Mouse (Mus musculus): ENCODE results near the gene Tubgcp2. TPM values are rescaled to one million over a fixed set of nuclear protein-coding genes. Genes with fewer than 3 reads are reported as not detected.

The Tubgcp2 gene
- polyA plus RNA-seq, 1 experiment from 2014 or later = 46.2 TPM

DNA sequence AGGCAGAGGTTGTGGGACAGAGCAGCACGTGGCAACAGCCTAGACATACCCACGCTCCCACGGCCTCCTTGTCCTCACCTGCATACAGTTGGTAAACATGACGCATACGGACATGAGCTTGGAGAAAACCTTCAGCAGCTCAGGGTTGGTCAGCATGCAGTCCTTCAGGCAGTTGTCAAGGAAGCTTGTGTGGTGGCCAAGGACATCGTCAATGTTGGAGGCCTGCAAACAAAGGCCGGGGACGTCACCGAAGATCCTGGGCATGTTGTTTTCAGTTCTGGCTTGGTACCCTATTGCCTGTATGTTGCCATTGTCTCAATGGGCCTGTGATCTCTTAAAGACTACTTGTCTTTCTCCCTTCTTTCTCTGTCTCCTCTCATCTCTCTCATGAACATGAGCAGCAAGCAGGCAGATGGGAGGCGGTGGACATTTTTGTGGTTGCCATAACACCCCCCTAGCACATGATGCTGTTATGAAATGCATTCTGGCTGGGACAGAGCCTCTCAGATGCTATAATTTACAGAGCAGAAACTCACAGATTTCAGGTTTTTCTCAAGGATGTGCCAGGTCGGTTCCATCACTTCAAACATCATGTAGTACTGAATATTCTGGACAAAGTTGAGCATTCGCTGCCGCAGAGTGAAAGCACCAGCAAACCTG is 37.6 kb downstream of the Tubgcp2 start:
- Histone ChIP-seq H3K4me2 (ENCODE audit: low read depth, low read length) (no peak overlapping the region), H3K9ac (ENCODE audit: low read depth, low read length) (no peak overlapping the region), H3K27ac (replicated peaks; ENCODE audit: low read depth, low read length) (no peak overlapping the region), H3K27me3 (replicated peaks; ENCODE audit: control insufficient read depth, insufficient read depth, low read length) (no peaks in the 10 kb centered on the region), H3K9me3 (ENCODE audit: control insufficient read depth, low read length) (no peaks in the 10 kb centered on the region), H3K36me3 (ENCODE audit: control insufficient read depth, insufficient read depth, low read length) (peaks cover 80% of the 10 kb centered on the region), H3K4me3 (ENCODE audit: low read depth, low read length) (no peak overlapping the region), H3K4me1 (ENCODE audit: control insufficient read depth, insufficient read depth, low read length) (no peaks in the 10 kb centered on the region)
- ATAC-seq (ENCODE audit: low read depth) (no peak), DNase-seq (ENCODE audit: low spot score) (no peak)
- 93% methylated on average over 13 of the region's 13 CpGs for WGBS

DNA sequence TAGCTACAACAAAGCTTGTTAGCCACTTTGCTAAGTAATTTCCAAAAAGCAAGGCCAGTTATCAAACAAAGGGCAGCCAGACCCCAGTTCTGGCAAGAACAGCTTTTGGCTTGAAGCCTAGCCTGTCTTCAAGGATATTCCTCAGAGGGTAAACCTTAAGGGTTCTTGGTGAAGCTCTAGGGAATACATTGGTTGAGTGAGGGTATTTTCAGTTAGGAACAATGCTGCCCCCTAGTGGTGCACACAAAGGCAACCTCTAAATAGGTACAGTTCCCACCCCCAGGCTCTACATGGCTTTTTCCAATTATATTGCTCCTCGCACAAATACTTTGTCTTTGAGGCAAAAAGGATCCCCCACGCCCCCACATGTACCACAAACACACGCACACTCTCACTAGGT is 41.8 kb downstream of the Tubgcp2 start:
- no peaks in the 10 kb centered on the region for H3K4me1 ChIP-seq (ENCODE audit: control insufficient read depth, insufficient read depth, low read length)
- no peak overlapping the region for H3K9ac ChIP-seq (ENCODE audit: low read depth, low read length)
- no peak overlapping the region for H3K4me2 ChIP-seq (ENCODE audit: low read depth, low read length)
- DNase-seq (ENCODE audit: low spot score) (peak; percentile 77), ATAC-seq (ENCODE audit: low read depth) (no peak)
- no peaks in the 10 kb centered on the region for H3K27me3 ChIP-seq (replicated peaks; ENCODE audit: control insufficient read depth, insufficient read depth, low read length)
- H3K27ac ChIP-seq (replicated peaks; ENCODE audit: low read depth, low read length) = no peak overlapping the region
- H3K9me3 ChIP-seq (ENCODE audit: control insufficient read depth, low read length) = no peaks in the 10 kb centered on the region
- no peak overlapping the region for H3K4me3 ChIP-seq (ENCODE audit: low read depth, low read length)
- peaks cover 44% of the 10 kb centered on the region for H3K36me3 ChIP-seq (ENCODE audit: control insufficient read depth, insufficient read depth, low read length)
- WGBS = 33% methylated on average over 3 of the region's 3 CpGs

DNA sequence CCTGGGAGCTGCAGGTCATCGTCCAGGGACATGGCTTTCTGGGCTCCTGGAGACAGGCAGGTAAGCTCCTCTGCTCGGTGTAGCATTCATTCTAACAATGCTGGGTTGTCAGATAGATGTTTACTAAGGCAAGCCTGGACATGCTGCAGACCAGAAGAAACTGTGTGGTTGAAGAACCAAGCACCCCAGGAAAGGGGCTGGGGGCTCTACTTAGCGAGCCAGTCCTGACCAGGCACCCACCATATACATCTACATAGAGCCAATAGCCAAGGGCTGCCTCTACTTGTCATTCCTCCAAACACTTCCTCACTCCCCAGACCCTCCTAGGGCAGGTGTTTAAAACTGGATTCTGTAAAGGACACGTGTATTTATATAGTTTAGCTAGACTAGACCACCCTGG is 42.3 kb downstream of the Tubgcp2 start:
- 68% methylated on average over 4 of the region's 4 CpGs for WGBS

DNA sequence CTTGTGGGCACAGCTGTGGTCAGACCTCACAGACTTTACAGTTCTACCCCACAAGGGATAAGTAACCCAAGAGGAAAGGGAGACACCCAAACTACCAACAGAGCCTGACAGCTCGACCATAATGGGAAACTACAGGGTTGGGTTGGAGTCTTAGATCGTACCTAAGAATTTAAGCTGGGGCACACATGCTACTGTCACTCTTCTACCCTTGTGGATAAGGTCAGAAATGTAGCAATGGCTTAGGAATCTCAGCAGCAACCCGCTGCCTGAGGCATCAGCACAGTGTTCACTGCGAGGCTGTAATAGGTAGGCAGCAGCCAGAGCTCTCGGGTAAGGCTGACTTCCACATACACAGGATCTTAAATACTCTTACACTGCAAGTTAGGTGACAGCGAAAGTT is 42.9 kb downstream of the Tubgcp2 start:
- ATAC-seq (ENCODE audit: low read depth) (peak; percentile 19; the same call in 1 of the 2 replicates), DNase-seq (ENCODE audit: low spot score) (no peak)
- WGBS = 86% methylated on average over 6 of the region's 6 CpGs
- Histone ChIP-seq H3K9me3 (ENCODE audit: control insufficient read depth, low read length) (no peaks in the 10 kb centered on the region), H3K9ac (ENCODE audit: low read depth, low read length) (no peak overlapping the region), H3K27me3 (replicated peaks; ENCODE audit: control insufficient read depth, insufficient read depth, low read length) (no peaks in the 10 kb centered on the region), H3K27ac (replicated peaks; ENCODE audit: low read depth, low read length) (no peak overlapping the region), H3K4me3 (ENCODE audit: low read depth, low read length) (no peak overlapping the region), H3K4me2 (ENCODE audit: low read depth, low read length) (no peak overlapping the region), H3K4me1 (ENCODE audit: control insufficient read depth, insufficient read depth, low read length) (no peaks in the 10 kb centered on the region), H3K36me3 (ENCODE audit: control insufficient read depth, insufficient read depth, low read length) (peaks cover 33% of the 10 kb centered on the region)

More for the DNA sequence above, 42.3 kb downstream of the Tubgcp2 start:
- H3K36me3 ChIP-seq (ENCODE audit: control insufficient read depth, insufficient read depth, low read length) = peaks cover 40% of the 10 kb centered on the region
- no peak for ATAC-seq (ENCODE audit: low read depth)
- H3K9me3 ChIP-seq (ENCODE audit: control insufficient read depth, low read length) = no peaks in the 10 kb centered on the region
- no peak overlapping the region for H3K4me3 ChIP-seq (ENCODE audit: low read depth, low read length)
- H3K9ac ChIP-seq (ENCODE audit: low read depth, low read length) = no peak overlapping the region
- DNase-seq (ENCODE audit: low spot score) = no peak
- H3K4me1 ChIP-seq (ENCODE audit: control insufficient read depth, insufficient read depth, low read length) = no peaks in the 10 kb centered on the region
- H3K4me2 ChIP-seq (ENCODE audit: low read depth, low read length) = no peak overlapping the region
- no peak overlapping the region for H3K27ac ChIP-seq (replicated peaks; ENCODE audit: low read depth, low read length)
- H3K27me3 ChIP-seq (replicated peaks; ENCODE audit: control insufficient read depth, insufficient read depth, low read length) = no peaks in the 10 kb centered on the region

DNA sequence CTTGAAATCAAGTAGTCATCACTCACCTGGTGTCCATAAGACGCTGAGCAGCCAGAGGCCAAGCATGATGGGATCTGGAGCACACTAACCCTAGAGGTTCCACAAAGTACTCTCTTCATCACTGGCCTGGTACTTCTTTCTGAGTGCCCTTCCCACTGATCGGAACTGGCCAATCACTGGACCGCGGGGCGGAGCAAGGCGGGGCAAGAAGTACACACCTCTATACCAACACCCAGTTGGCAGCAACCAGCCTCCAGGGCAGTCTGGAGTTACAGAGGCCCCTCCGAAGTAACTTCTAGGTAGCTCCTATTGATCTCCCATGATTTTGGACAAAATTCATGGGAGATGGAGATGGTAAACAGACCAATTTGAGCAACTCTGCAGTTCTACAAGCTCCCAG is 44.1 kb downstream of the Tubgcp2 start, which contains the start of gene Adam8:
TSS of gene Adam8 (minus strand) at position 157 of the 400 bp plus-strand sequence.
- Histone ChIP-seq H3K4me3 (ENCODE audit: low read depth, low read length) (no peak within 1 kb of the TSS), H3K36me3 (ENCODE audit: control insufficient read depth, insufficient read depth, low read length) (peaks cover 22% of the 10 kb centered on the region), H3K4me1 (ENCODE audit: control insufficient read depth, insufficient read depth, low read length) (no peaks in the 10 kb centered on the region), H3K27ac (replicated peaks; ENCODE audit: low read depth, low read length) (no peak within 1 kb of the TSS), H3K9me3 (ENCODE audit: control insufficient read depth, low read length) (no peaks in the 10 kb centered on the region), H3K4me2 (ENCODE audit: low read depth, low read length) (no peak within 1 kb of the TSS), H3K9ac (ENCODE audit: low read depth, low read length) (no peak within 1 kb of the TSS), H3K27me3 (replicated peaks; ENCODE audit: control insufficient read depth, insufficient read depth, low read length) (no peaks in the 10 kb centered on the region)
- DNase-seq (ENCODE audit: low spot score) = no peak
- ATAC-seq (ENCODE audit: low read depth) = peak; percentile 23; the same call in 1 of the 2 replicates
- 26% methylated on average over 7 of the region's 7 CpGs for WGBS

DNA sequence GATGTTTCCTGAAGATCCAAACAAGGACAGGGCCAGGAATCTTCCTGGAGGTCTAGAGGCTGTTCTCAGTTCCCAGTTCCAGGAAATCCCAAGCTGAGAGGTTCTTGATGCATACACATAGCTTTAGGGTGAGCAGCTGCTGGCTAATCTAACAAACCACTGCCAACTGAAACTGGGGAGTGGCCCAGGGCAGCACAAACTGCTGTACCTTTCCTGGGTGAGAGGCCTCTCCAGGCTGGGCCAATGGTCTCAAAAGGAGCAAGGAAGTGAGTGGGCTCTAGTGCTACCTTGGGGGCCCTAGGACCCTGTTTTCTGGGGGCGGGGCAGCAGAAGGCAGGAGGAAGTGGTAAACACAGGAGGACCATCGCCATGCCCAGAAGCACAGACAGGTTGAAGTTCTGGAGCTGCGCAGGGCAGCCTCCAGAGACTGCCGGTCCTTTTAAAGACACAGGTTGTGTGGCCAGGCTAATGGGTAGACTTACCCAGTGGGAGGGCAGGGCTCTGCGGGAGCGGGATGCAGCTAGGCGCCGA is 45.5 kb downstream of the Tubgcp2 start:
- H3K27ac ChIP-seq (replicated peaks; ENCODE audit: low read depth, low read length) = no peak overlapping the region
- H3K27me3 ChIP-seq (replicated peaks; ENCODE audit: control insufficient read depth, insufficient read depth, low read length) = no peaks in the 10 kb centered on the region
- DNase-seq (ENCODE audit: low spot score) (no peak), ATAC-seq (ENCODE audit: low read depth) (no peak)
- H3K9ac ChIP-seq (ENCODE audit: low read depth, low read length) = no peak overlapping the region
- 70% methylated on average over 8 of the region's 8 CpGs for WGBS
- H3K9me3 ChIP-seq (ENCODE audit: control insufficient read depth, low read length) = no peaks in the 10 kb centered on the region
- no peak overlapping the region for H3K4me2 ChIP-seq (ENCODE audit: low read depth, low read length)
- H3K36me3 ChIP-seq (ENCODE audit: control insufficient read depth, insufficient read depth, low read length) = peaks cover 12% of the 10 kb centered on the region
- H3K4me3 ChIP-seq (ENCODE audit: low read depth, low read length) = no peak overlapping the region
- no peaks in the 10 kb centered on the region for H3K4me1 ChIP-seq (ENCODE audit: control insufficient read depth, insufficient read depth, low read length)

DNA sequence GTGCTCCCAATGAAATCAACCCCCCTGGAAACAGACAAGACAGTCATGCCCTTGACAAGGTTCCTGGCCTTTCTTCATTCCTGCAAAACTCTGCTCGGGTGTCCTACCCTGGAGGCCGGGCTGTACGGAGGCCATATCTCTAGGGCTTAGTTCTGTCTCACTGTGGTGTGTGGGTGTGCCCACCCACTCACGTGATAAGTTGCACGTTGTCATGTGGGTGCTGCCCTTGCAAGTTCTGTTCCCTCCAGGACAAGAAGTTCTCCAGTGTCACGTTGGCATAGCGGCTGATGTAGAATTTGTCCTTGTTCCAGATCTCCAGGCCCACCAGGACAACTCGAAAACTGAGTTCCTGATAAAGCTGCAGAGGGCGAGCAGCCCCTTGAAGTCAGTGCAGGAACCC is 48.2 kb downstream of the Tubgcp2 start:
- Histone ChIP-seq H3K27ac (replicated peaks; ENCODE audit: low read depth, low read length) (no peak overlapping the region), H3K9me3 (ENCODE audit: control insufficient read depth, low read length) (no peaks in the 10 kb centered on the region), H3K27me3 (replicated peaks; ENCODE audit: control insufficient read depth, insufficient read depth, low read length) (no peaks in the 10 kb centered on the region), H3K4me1 (ENCODE audit: control insufficient read depth, insufficient read depth, low read length) (no peaks in the 10 kb centered on the region), H3K9ac (ENCODE audit: low read depth, low read length) (no peak overlapping the region), H3K36me3 (ENCODE audit: control insufficient read depth, insufficient read depth, low read length) (0 out of 2 replicates have a peak, but pooled peaks cover 5% of the 10 kb centered on the region), H3K4me2 (ENCODE audit: low read depth, low read length) (no peak overlapping the region), H3K4me3 (ENCODE audit: low read depth, low read length) (no peak overlapping the region)
- no peak for ATAC-seq (ENCODE audit: low read depth)
- 85% methylated on average over 9 of the region's 9 CpGs for WGBS
- no peak for DNase-seq (ENCODE audit: low spot score)

DNA sequence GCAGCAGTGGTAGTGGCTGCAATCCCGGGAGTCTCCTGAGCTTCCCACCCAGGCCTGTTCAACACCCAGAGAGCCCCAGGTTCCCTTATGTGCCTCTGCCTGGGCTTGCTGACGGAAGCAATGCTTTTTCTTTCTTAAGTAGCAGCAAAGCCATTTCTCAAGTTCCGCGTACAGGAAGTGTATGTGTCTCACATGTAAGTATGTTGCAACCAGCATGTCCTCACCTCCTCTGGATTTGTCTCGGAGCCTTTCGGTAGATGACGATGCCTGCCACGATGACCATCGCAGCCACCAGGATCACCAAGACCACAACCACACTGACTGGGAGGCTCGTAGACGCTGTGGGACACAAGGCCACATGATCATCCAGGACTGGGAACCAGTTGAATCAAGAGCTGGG is 52.0 kb downstream of the Tubgcp2 start:
- no peak overlapping the region for H3K9ac ChIP-seq (ENCODE audit: low read depth, low read length)
- H3K4me3 ChIP-seq (ENCODE audit: low read depth, low read length) = no peak overlapping the region
- DNase-seq (ENCODE audit: low spot score) (no peak), ATAC-seq (ENCODE audit: low read depth) (no peak)
- H3K4me1 ChIP-seq (ENCODE audit: control insufficient read depth, insufficient read depth, low read length) = no peaks in the 10 kb centered on the region
- no peak overlapping the region for H3K4me2 ChIP-seq (ENCODE audit: low read depth, low read length)
- no peak overlapping the region for H3K27ac ChIP-seq (replicated peaks; ENCODE audit: low read depth, low read length)
- 0 out of 2 replicates have a peak, but pooled peaks cover 5% of the 10 kb centered on the region for H3K36me3 ChIP-seq (ENCODE audit: control insufficient read depth, insufficient read depth, low read length)
- H3K27me3 ChIP-seq (replicated peaks; ENCODE audit: control insufficient read depth, insufficient read depth, low read length) = no peaks in the 10 kb centered on the region
- no peaks in the 10 kb centered on the region for H3K9me3 ChIP-seq (ENCODE audit: control insufficient read depth, low read length)
- WGBS = 92% methylated on average over 11 of the region's 11 CpGs

DNA sequence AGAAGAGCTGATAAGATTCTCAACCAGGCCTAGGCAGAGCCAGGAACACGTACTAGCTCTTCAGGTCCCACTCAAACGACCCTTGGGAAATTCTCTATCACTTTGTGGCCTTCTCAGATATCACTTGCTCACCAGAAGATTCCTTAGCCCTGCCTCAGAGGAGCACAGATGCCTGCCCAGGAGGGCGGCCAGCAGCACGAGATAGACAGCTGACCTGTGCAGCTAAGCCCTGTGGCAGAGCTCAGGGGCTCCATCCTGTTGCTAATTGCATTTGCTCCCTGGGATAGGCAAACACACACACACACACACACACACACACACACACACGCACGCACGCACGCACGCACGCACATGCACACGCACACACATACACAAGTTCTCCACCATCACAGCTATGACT is 54.4 kb downstream of the Tubgcp2 start:
- Histone ChIP-seq H3K4me2 (ENCODE audit: low read depth, low read length) (no peak overlapping the region), H3K4me3 (ENCODE audit: low read depth, low read length) (no peak overlapping the region), H3K36me3 (ENCODE audit: control insufficient read depth, insufficient read depth, low read length) (0 out of 2 replicates have a peak, but pooled peaks cover 5% of the 10 kb centered on the region), H3K9ac (ENCODE audit: low read depth, low read length) (no peak overlapping the region), H3K9me3 (ENCODE audit: control insufficient read depth, low read length) (no peaks in the 10 kb centered on the region), H3K27ac (replicated peaks; ENCODE audit: low read depth, low read length) (no peak overlapping the region), H3K4me1 (ENCODE audit: control insufficient read depth, insufficient read depth, low read length) (peaks cover 10% of the 10 kb centered on the region), H3K27me3 (replicated peaks; ENCODE audit: control insufficient read depth, insufficient read depth, low read length) (no peaks in the 10 kb centered on the region)
- ATAC-seq (ENCODE audit: low read depth) (no peak), DNase-seq (ENCODE audit: low spot score) (no peak)
- 89% methylated on average over 11 of the region's 11 CpGs for WGBS
